Mouse (Mus musculus): ENCODE results near the gene Sympk. TPM values are rescaled to one million over a fixed set of nuclear protein-coding genes. Genes with fewer than 3 reads are reported as not detected.

The Sympk gene
- total RNA-seq, 1 experiment from 2014 or later = 83.7 TPM

DNA sequence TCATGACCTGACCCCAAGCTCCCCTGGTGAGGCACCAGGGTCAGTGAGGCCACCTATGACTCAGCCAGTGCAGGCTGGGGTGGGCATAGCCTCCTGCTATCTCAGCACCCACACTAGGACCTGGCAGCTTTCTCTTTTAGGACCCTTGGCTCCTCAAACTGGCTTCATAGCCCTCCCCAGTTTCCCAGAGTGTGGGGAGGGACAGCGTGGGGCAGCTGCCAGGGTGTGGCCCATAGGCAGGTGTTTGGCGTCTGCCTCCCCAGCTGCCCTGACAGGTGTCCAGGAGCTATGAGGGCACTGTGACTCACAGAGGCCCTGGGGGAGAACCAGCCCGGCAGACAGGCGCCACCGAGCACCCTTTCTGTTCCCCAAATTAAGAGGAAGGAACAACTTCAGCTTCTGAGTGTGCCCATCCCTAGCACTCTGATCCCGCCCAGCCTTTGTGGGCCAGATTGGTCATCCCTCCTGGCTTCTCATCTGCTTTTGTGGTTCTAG is 60.1 kb downstream of the Sympk start:
- peak; percentile 52 for DNase-seq

GRCm38 (mm10) chr7:19084921-19085473 is 60.8 kb downstream of the Sympk start:
- peak; percentile 29 for DNase-seq

DNA sequence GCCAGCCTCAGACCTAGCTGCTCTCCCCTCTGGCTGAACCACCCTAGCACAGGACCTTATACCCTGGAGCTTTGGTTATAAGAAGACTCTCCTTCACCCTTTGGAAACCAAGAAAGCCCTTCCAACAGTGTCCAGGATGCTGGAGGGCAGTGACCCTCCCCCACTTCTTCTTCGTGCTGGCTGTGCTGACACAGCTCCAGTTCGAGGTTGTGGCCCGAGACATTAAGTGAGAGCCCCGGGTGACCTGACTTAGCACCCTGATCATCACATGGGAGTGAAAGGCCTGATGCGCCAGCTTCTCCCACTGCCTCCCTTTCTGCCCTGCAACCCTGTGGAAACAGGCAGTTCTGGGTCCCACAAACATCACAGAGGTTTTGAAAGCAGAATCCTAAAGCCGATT is 61.3 kb downstream of the Sympk start:
- DNase-seq = peak; percentile 40

GRCm38 (mm10) chr7:19086042-19086441 is 61.9 kb downstream of the Sympk start:
- DNase-seq = peak; percentile 88

DNA sequence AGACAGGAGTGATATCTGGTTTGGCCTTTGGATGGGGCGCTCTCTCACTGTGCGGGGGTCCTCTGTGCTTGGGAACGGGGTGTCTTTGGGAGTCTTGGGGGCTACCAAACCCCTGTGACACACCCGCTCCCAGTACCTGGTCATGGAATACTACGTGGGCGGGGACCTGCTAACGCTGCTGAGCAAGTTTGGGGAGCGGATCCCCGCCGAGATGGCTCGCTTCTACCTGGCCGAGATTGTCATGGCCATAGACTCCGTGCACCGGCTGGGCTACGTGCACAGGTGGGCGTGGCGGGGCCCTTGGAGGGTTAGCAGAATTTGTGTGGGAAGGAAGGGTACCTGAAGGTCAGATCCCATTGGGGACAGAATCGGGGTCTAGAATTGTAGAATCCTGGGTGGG is 62.6 kb downstream of the Sympk start:
- DNase-seq = no peak

DNA sequence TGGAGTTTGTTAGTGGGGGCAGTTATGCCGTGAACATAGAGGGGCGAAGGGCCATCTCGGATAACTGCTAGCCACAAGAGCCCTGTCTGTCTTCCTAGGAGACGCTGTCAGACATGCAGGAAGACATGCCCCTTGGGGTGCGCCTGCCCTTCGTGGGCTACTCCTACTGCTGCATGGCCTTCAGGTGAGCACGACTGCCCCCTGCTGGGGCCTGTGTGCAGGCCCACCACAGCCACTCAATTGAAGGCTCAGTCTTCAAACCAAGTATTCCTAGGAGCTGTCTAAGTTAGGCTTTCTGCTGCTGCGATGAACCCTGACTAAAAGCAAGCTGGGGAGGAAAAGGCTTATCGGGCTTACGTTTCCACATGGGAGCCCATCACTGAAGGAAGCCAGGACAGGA is 64.6 kb downstream of the Sympk start:
- DNase-seq = peak; percentile 83

- DNase-seq = no peak
Measured at GRCm38 (mm10) chr7:19091913-19092312, 67.7 kb downstream of the Sympk start.

DNA sequence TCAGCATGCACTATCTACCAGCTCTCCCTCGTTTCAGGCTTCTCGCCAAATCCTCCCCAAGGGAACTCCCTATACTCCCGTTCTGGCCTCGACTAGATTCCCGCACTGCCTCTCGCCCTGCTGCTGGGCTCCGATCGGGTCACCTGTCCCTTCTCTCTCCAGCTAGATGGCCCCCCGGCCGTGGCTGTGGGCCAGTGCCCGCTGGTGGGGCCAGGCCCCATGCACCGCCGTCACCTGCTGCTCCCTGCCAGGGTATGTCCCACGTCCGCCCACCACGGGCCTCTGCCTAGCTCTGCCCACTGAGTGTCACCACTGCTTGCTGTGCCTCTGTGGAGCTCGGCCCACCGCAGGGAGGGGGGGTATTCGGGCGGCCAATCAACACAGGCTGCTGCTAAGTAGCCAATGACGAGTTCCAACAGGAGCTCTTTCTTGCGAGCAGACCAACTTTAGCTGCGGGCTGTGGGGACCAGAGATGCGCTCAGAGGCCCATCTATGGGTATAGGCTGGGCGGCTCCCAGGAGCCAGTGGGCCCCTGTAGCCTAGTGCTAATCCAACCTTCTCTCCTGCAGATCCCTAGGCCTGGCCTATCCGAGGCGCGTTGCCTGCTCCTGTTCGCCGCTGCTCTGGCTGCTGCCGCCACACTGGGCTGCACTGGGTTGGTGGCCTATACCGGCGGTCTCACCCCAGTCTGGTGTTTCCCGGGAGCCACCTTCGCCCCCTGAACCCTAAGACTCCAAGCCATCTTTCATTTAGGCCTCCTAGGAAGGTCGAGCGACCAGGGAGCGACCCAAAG is 68.4 kb downstream of the Sympk start:
- peak; percentile 76 for DNase-seq

DNA sequence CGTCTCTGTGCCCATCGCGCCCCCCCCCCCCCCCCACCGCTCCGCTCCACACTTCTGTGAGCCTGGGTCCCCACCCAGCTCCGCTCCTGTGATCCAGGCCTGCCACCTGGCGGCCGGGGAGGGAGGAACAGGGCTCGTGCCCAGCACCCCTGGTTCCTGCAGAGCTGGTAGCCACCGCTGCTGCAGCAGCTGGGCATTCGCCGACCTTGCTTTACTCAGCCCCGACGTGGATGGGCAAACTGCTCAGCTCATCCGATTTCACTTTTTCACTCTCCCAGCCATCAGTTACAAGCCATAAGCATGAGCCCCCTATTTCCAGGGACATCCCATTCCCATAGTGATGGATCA is 69.0 kb downstream of the Sympk start:
- peak; percentile 95 for DNase-seq

DNA sequence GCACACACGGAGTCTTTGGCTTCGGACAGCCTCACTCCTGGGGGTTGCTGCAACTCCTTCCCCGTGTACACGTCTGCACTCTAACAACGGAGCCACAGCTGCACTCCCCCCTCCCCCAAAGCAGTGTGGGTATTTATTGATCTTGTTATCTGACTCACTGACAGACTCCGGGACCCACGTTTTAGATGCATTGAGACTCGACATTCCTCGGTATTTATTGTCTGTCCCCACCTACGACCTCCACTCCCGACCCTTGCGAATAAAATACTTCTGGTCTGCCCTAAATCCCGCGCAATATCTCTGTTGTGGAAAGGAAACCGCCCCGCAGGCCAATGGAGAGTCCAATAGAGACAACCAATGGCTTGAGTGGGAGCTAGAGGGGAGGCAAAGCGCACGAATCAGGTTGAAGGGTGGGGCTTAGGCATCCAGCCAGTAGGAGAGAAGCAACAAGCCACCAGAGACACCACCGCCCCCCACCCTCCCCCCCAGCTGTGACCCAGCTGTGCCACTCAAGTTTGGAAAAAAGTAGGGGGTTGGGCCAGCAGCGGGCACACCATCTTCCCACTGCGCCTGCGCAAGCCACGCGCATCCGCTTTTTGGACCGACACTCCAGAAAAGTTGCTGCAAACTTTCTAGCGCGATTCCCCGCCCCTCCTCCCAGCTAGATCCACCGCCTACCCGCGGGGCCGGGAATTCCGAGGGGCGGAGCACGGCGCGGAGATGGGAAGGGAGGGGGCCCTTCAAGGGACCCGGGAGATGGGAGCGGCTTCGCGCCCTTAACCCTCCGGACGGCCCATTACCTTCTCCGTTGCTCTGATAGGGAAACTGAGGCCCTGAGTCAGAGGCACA is 69.6 kb downstream of the Sympk start:
- DNase-seq = peak; percentile 99

- DNase-seq = peak; percentile 81
Measured at GRCm38 (mm10) chr7:19094471-19094825, 70.3 kb downstream of the Sympk start, which contains the start of gene Six5. TSS of gene Six5 (plus strand) at chr7:19094594.

DNA sequence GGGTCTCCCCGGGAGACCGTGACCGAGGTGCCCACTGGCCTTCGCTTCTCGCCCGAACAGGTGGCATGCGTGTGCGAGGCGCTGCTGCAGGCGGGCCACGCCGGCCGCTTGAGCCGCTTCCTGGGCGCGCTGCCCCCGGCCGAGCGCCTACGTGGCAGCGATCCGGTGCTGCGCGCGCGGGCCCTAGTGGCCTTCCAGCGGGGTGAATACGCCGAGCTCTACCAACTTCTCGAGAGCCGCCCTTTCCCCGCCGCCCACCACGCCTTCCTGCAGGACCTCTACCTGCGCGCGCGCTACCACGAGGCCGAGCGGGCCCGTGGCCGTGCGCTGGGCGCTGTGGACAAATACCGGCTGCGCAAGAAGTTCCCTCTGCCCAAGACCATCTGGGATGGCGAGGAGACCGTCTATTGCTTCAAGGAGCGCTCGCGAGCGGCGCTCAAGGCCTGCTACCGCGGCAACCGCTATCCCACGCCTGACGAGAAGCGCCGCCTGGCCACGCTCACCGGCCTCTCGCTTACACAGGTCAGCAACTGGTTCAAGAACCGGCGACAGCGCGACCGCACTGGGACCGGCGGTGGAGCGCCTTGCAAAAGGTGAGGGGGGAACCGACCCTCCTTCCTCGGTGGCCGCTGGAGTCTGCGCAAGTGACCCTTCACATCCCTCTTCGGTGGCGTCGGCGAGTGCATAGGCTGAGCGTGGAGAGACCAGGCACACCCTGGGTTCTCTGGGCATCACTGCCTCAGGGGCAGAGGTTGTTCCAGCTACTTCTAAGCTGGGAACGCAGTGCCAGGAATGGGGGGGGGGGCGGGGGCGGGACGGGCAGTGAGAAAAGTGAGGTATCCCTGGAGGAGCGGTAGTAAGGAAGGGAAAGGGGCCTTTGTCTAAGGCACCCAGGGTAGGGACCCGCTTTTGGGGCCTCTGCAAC is 70.9 kb downstream of the Sympk start:
- peak; percentile 83 for DNase-seq

- DNase-seq = peak; percentile 91
Measured at GRCm38 (mm10) chr7:19095751-19096110, 71.6 kb downstream of the Sympk start.

DNA sequence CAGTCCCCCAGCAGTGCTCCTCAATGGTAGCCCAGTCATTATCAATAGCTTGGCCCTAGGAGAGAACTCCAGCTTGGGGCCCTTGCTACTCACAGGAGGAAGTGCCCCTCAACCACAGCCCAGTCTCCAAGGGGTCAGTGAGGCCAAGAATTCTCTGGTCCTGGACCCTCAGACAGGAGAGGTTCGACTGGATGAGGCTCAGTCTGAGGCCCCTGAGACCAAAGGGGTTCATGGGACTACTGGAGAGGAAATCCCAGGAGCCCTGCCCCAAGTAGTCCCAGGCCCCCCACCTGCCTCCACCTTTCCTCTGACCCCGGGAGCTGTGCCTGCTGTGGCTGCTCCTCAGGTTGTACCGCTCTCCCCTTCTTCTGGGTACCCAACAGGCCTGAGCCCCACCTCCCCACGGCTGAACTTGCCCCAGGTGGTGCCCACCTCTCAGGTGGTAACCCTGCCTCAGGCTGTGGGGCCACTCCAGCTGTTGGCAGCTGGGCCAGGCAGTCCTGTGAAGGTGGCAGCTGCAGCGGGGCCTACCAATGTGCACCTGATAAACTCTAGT is 72.3 kb downstream of the Sympk start:
- DNase-seq = peak; percentile 5

DNA sequence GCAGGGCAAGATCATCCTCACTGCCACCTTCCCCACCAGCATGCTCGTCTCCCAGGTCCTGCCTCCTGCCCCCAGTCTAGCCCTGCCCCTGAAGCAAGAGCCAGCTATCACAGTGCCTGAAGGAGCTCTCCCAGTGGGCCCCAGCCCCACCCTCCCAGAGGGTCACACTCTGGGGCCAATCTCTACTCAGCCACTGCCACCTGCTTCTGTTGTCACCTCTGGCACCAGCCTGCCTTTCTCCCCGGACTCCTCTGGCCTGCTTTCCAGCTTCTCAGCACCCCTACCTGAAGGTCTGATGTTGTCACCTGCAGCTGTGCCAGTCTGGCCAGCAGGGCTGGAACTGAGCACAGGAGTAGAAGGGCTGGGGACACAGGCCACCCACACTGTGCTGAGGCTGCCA is 73.0 kb downstream of the Sympk start:
- peak; percentile 7 for DNase-seq

- peak; percentile 17 for DNase-seq
Measured at GRCm38 (mm10) chr7:19097863-19098262, 73.7 kb downstream of the Sympk start.

GRCm38 (mm10) chr7:19098811-19099210 is 74.6 kb downstream of the Sympk start:
- peak; percentile 2 for DNase-seq

DNA sequence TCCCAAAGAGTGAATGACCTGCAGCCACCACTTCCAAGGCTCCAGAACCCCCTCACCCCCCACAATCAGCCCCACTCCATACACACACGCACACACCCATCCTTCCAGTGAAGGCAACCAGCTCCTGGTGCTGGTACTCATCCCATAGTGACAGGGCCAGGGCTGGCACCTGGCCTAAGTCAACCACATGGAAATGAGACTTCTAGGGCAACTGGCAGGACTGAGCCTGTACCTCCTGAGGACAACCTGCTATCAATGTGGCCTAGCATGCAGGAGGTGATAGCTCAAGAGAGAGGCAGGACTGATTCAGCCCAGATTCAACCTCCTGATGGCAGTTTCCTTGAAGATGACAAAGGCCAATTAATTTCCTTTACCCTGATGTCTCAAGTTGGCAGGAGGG is 76.1 kb downstream of the Sympk start:
- DNase-seq = no peak

DNA sequence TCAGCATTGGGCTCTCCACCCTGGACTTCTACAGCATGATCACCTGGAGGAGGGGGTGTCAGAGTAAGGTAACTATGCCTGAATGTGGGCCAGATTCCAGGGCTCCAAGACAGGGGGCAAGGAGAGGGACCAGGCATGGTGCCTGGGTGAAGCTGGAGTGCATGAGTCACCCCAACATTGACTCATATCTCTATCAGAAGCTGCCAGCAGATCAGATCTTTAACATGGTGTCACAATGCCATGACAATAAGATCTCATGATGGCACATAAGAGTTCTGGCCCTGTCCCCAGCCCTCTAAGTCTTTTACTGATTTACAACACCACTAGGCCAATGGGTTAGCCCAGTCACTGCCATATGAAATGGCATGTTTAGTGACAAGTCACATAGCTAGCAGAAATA is 79.6 kb downstream of the Sympk start:
- peak; percentile 35 for DNase-seq
